In genomic region chr9:20876318-20877117, GRCm38 (mm10) we compare ENCODE assay signal across 1 mouse cellular context.
TF ChIP-seq lines count a peak whose summit lies in the region.

No protein-coding gene starts in this region.

TF ChIP-seq in ES-E14, 5 proteins besides CTCF, POLR2A, EP300 and RAD21:
- TF ChIP-seq ZC3H11A (IDR thresholded peaks at IDR 0.05; ENCODE audit: borderline replicate concordance, low read depth, low read length) (no peak), HCFC1 (IDR thresholded peaks at IDR 0.05; ENCODE audit: borderline replicate concordance, insufficient read depth, low read length) (no peak), ZNF384 (IDR thresholded peaks at IDR 0.05; ENCODE audit: low read depth, low read length) (no peak), CHD2 (IDR thresholded peaks at IDR 0.05; ENCODE audit: low read depth, low read length) (no peak), MAFK (IDR thresholded peaks at IDR 0.05; ENCODE audit: insufficient read depth, low read depth, low read length) (no peak)
